Mouse (Mus musculus) stomach, embryonic 16.5 days (tissue): Measurements from ENCODE around the gene Col18a1. TPM values are rescaled to one million over a fixed set of nuclear protein-coding genes. Genes with fewer than 3 reads are reported as not detected.

Experiments
- ATAC-seq: fragments of 200-750 bp; cut with Nextera tagmentation; 2 replicates; pipeline ENCODE4 v1.8.0; 2017; ENCODE audit warnings: moderate number of reproducible peaks, moderate TSS enrichment; ENCODE audit not compliant: insufficient read depth, low FRiP score
- H3K27ac ChIP-seq: fragments of 300-500 bp; sonication (generic); 2 replicates; pipeline ENCODE4 v1.5.1; 2014; ENCODE audit warnings: low read length
- H3K27me3 ChIP-seq: fragments of 300-500 bp; sonication (generic); 2 replicates; pipeline ENCODE4 v1.6.1; 2014; ENCODE audit warnings: low read length, control low read depth, mixed read lengths; ENCODE audit not compliant: control insufficient read depth, insufficient read depth
- H3K36me3 ChIP-seq: fragments of 300-500 bp; sonication (generic); 2 replicates; pipeline ENCODE4 v1.6.1; 2014; ENCODE audit warnings: low read length; ENCODE audit not compliant: control insufficient read depth, insufficient read depth
- H3K4me1 ChIP-seq: fragments of 300-500 bp; sonication (generic); 2 replicates; pipeline ENCODE4 v1.6.1; 2014; ENCODE audit warnings: low read length, control low read depth, mixed read lengths; ENCODE audit not compliant: control insufficient read depth, insufficient read depth
- H3K4me2 ChIP-seq: fragments of 300-500 bp; sonication (generic); 2 replicates; pipeline ENCODE4 v1.6.1; 2014; ENCODE audit warnings: low read depth, low read length, mixed read lengths
- H3K4me3 ChIP-seq: fragments of 300-500 bp; sonication (generic); replicated peaks from 2 replicates; pipeline ENCODE4 v1.5.1; 2014; ENCODE audit warnings: mild to moderate bottlenecking, low read length
- H3K9ac ChIP-seq: fragments of 300-500 bp; sonication (generic); 2 replicates; pipeline ENCODE4 v1.6.1; 2014; ENCODE audit warnings: low read length
- H3K9me3 ChIP-seq: fragments of 300-500 bp; sonication (generic); replicated peaks from 2 replicates; pipeline ENCODE4 v1.6.1; 2016; ENCODE audit warnings: low read length, control low read depth; ENCODE audit not compliant: control insufficient read depth
- whole genome bisulfite sequencing: fragments of 180-500 bp; shearing (Covaris S2); extraction: QIAGEN DNeasy Blood & Tissue Kit; methylation state at CpG from one replicate; pipeline ENCODE4 v1.1.7; 2014; 5-methylcytosine and 5-hydroxymethylcytosine counted together
- polyA plus RNA-seq: library from polyadenylated mRNA; unstranded; fragments of >200 nt; fragmentation: Nextera tagmentation; extraction: Ambion mirVana; gene quantifications from 2 replicates; pipeline ENCODE4 v1.2.1, GENCODE M21; 2015

The Col18a1 gene
- polyA plus RNA-seq, 1 experiment from 2014 or later, result 82.2 TPM

DNA sequence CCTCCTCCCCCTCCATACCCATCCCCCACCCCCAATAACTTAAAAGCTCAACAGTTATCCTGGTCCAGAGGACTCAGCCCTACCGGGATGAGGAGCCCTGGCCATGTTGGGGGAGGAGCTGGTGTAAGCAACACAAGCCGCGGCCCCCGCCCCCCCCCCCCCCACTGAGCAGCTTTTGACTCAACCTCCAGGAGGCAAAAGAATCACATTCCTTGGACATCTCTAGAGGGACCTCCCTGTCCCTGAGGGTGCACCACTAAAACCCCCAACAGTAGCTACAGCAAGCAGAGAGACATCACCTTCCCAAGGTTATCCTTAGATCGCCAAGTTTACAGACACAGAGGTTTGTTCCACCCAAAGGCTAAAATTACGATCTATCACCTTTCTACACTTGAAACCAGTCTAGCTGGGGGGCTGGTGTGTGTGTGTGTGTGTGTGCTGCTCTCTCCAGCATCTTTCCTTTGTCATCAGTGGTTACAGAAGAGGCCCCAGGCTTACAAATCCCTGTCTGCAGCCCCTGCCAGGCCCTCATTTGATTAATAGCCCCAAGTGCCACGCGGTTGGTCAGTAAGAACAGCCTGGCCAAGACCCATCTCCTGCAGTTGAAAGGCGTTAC is 1.8 kb downstream of the Col18a1 start:
- Histone ChIP-seq H3K4me1 (peaks cover 26% of the 10 kb centered on the region), H3K36me3 (no peaks in the 10 kb centered on the region), H3K4me3 (peak overlapping the region; percentile 52), H3K9ac (no peak overlapping the region; the same call in 1 of the 2 replicates), H3K27ac (no peak overlapping the region), H3K9me3 (no peaks in the 10 kb centered on the region), H3K4me2 (peak overlapping the region; percentile 86; the same call in 1 of the 2 replicates), H3K27me3 (peaks cover 14% of the 10 kb centered on the region; the same call in 1 of the 2 replicates)
- 21% methylated on average over 7 of the region's 9 CpGs for WGBS
- ATAC-seq, result no peak

DNA sequence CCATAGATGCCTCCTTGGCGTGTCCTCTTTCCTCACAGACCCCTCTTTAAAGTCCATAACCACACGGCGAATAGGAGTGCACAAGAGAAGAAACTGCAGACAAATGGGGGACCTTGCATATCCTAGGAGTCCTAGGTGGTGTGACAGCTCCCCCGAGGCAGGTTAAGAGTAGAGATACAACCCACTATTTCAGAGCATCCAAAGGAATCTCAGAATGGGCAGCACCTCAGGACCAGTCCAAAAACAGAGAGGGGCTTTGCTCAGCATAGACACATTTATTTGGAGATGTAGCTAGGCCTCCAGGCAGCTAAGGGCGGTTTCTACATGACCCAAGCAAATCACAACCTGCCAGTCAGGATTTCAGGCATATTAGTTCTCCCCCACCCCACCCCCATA is 2.3 kb downstream of the Col18a1 start:
- ATAC-seq, result no peak
- peaks cover 28% of the 10 kb centered on the region for H3K4me1 ChIP-seq

DNA sequence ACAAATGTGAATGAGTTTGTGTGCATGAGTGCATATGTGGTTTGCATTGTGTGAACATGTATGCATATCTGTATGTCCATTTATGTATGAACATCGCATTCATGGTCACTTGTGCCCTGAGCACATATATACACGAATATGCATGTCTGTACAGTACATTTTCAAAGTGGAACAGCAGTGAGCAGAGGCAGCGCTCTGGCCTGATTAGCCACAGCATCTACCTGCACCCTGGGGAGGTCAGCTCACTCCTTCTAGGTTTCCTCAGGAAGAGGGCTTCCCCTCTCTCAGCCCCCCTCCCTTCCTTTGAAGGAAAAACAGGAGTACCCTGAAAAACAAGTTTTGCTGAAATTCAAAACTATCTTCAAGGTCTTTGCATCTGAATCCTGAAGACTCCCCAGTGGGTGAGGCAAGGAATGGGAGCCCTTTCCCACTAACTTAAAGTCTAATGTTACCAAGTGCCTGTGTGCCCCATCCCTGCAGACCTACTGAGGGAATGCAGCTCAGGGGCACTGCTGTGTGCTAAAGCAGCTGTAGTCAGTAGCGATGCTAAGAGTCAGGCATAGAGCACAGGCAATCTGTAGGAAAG is 2.9 kb downstream of the Col18a1 start:
- no peaks in the 10 kb centered on the region for H3K9me3 ChIP-seq
- H3K27me3 ChIP-seq, result peaks cover 14% of the 10 kb centered on the region; the same call in 1 of the 2 replicates
- WGBS, result 76% methylated on average over 4 of the region's 4 CpGs
- peaks cover 34% of the 10 kb centered on the region for H3K4me1 ChIP-seq
- no peak overlapping the region for H3K27ac ChIP-seq
- H3K4me3 ChIP-seq, result no peak overlapping the region
- no peak overlapping the region for H3K4me2 ChIP-seq
- H3K9ac ChIP-seq, result 0 out of 2 replicates have a peak overlapping the region, but pooled peaks have one; percentile 1
- no peaks in the 10 kb centered on the region for H3K36me3 ChIP-seq
- ATAC-seq, result no peak

More for the DNA sequence above, 2.3 kb downstream of the Col18a1 start:
- H3K36me3 ChIP-seq, result no peaks in the 10 kb centered on the region
- H3K4me3 ChIP-seq, result no peak overlapping the region
- H3K27me3 ChIP-seq, result peaks cover 14% of the 10 kb centered on the region; the same call in 1 of the 2 replicates
- H3K9ac ChIP-seq, result 0 out of 2 replicates have a peak overlapping the region, but pooled peaks have one; percentile 1
- no peak overlapping the region for H3K4me2 ChIP-seq
- no peaks in the 10 kb centered on the region for H3K9me3 ChIP-seq
- no peak overlapping the region for H3K27ac ChIP-seq
- WGBS, result 51% methylated on average over 5 of the region's 5 CpGs

GRCm38 (mm10) chr10:77159573-77159972 is 6.8 kb downstream of the Col18a1 start:
- ATAC-seq, result no peak
- H3K4me2 ChIP-seq, result no peak overlapping the region
- no peak overlapping the region for H3K27ac ChIP-seq
- H3K4me1 ChIP-seq, result peaks cover 19% of the 10 kb centered on the region
- no peaks in the 10 kb centered on the region for H3K27me3 ChIP-seq
- H3K4me3 ChIP-seq, result no peak overlapping the region
- H3K9me3 ChIP-seq, result no peaks in the 10 kb centered on the region
- H3K9ac ChIP-seq, result no peak overlapping the region
- H3K36me3 ChIP-seq, result no peaks in the 10 kb centered on the region
- WGBS, result 35% methylated on average over 8 of the region's 8 CpGs

- H3K4me2 ChIP-seq, result no peak overlapping the region
- no peaks in the 10 kb centered on the region for H3K36me3 ChIP-seq
- no peaks in the 10 kb centered on the region for H3K27me3 ChIP-seq
- H3K9ac ChIP-seq, result no peak overlapping the region
- no peak for ATAC-seq
- no peak overlapping the region for H3K27ac ChIP-seq
- peaks cover 16% of the 10 kb centered on the region for H3K4me1 ChIP-seq
- WGBS, result 28% methylated on average over 3 of the region's 3 CpGs
- no peak overlapping the region for H3K4me3 ChIP-seq
- no peaks in the 10 kb centered on the region for H3K9me3 ChIP-seq
Observed at GRCm38 (mm10) chr10:77158948-77159347, 7.4 kb downstream of the Col18a1 start.

DNA sequence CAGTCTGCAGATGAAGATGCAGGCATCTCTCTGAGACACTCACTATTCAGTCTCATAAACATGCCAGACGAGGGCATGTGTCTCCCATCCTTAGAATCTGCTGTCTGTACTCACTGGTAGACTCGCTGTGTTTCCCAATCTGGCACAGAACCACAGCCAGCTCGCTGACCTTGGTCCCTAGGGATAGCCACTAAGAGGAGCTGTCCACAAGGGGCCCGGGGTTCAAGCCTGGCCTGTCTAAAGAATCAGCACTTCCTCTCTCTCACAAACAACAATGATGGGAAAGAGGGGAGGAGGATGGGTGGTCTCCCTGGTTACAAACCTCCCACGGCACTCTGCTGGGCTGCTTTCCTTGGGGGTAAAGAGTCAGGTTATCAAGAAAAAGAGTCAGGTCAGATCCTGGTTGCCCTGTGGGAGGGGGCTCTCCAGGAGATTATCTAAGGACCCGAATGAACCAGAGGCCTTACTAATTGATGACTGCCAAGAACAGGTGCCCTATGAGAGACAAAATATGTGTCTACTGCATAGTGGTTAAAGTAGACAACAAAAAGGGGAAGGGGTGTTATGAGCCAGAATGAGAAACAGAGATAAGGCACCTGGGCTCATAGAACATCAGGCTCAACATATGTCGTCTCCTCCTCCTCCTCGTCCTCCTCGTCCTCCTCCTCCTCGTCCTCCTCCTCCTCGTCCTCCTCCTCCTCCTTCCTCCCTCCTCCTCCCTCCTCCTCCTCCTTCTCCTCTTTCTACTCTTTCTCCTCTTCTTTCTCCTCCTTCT is 8.9 kb downstream of the Col18a1 start:
- no peaks in the 10 kb centered on the region for H3K27me3 ChIP-seq
- no peak overlapping the region for H3K27ac ChIP-seq
- no peak overlapping the region for H3K9ac ChIP-seq
- no peak overlapping the region for H3K4me2 ChIP-seq
- ATAC-seq, result no peak
- H3K4me1 ChIP-seq, result peaks cover 14% of the 10 kb centered on the region
- no peaks in the 10 kb centered on the region for H3K9me3 ChIP-seq
- 38% methylated on average over 10 of the region's 11 CpGs for WGBS
- no peaks in the 10 kb centered on the region for H3K36me3 ChIP-seq
- no peak overlapping the region for H3K4me3 ChIP-seq

DNA sequence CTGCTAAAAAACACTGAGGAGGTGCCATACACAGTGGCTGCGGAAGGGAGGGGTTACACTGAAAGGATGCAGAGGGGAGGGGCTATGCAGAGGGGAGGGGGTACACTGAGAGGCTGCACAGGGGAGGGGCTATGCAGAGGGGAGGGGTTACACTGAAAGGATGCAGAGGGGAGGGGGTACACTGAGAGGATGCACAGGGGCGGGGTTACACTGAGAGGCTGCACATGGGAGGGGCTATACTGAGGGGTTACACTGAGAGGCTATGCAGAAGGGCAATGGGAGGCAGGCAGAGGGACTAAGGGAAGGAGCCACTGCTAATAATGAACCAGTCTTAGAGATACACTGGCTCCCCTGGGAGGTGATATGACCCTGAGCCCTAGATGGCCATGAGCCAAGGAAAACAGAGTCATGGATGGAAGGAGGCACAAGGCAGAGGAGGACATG is 14.1 kb downstream of the Col18a1 start:
- Histone ChIP-seq H3K27me3 (no peaks in the 10 kb centered on the region), H3K4me2 (no peak overlapping the region), H3K27ac (no peak overlapping the region), H3K9me3 (no peaks in the 10 kb centered on the region), H3K4me1 (peaks cover 21% of the 10 kb centered on the region), H3K4me3 (no peak overlapping the region), H3K9ac (peak overlapping the region; percentile 2; the same call in 1 of the 2 replicates), H3K36me3 (no peaks in the 10 kb centered on the region)
- peak; percentile 71 for ATAC-seq
- 30% methylated on average over 2 of the region's 2 CpGs for WGBS

GRCm38 (mm10) chr10:77151551-77152002 is 14.8 kb downstream of the Col18a1 start:
- 59% methylated on average over 4 of the region's 4 CpGs for WGBS
- Histone ChIP-seq H3K4me3 (no peak overlapping the region), H3K4me1 (peaks cover 26% of the 10 kb centered on the region), H3K9me3 (no peaks in the 10 kb centered on the region), H3K27ac (peak overlapping the region; percentile 56), H3K4me2 (no peak overlapping the region), H3K36me3 (no peaks in the 10 kb centered on the region), H3K27me3 (no peaks in the 10 kb centered on the region), H3K9ac (no peak overlapping the region)
- no peak for ATAC-seq
